14 mouse cellular contexts compared by ENCODE assay signal in the genomic region with DNA sequence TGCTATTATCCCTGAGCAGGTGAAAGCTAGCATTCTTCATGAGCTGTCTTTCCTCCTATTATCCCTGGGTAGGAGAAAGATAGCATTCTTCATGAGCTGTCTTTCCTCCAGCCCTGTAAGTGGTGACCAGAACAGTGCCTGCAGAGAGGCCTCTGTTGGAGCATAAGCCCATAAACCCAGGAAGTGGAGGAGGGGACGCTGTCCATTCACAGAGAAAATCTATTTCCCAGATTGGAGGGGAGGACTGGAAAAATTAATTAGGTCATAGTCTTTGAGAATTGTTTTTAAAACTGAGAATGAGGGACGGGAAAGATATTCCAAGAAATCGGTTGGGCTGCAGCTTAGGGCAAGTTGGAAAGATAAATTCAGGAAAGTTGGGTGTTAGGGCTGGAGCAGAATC. TPM values are rescaled to one million over a fixed set of nuclear protein-coding genes. Genes with fewer than 3 reads are reported as not detected.
DNase-seq lines count a peak whose midpoint lies in the region; ATAC-seq lines count a peak whose summit lies in the region.
"Had no signal": no experiment of that assay in that cellular context is flagged by ENCODE, and none has a peak within 500 bp of the region (broad histone marks: within the 10 kb centered on the region; RNA-seq: fewer than 3 reads in every experiment).

No protein-coding gene starts in this region.

- H3K4me3 ChIP-seq in heart, embryonic 11.5 days (ENCODE audit: low read depth, low read length) = no peak overlapping the region
- H3K4me3 ChIP-seq in lung, embryonic 16.5 days (ENCODE audit: low read length) = no peak overlapping the region
- H3K4me3 ChIP-seq in hindbrain, embryonic 15.5 days = no peak overlapping the region

- no peak for DNase-seq in heart, postnatal 36 days
- no peak for DNase-seq in lung, postnatal 36 days
- DNase-seq in skeletal muscle tissue, adult 2 months (ENCODE audit: low read depth, low spot score) = peak; percentile 18
- no peak for DNase-seq in left cerebral cortex, adult 18-20 months (ENCODE audit: low spot score in 2 of 2)
- no peak for DNase-seq in adrenal gland, adult (ENCODE audit: inconsistent age in 2 of 2, low spot score in 1 of 2)
- DNase-seq: cerebellum, postnatal 14 days; kidney, adult 11 months; right cerebral cortex, postnatal 14 days had no signal

- H3K9ac ChIP-seq in heart, embryonic 11.5 days (ENCODE audit: low read depth, low read length) = no peak overlapping the region
- H3K9ac ChIP-seq in lung, embryonic 16.5 days (ENCODE audit: low read length) = no peak overlapping the region
- no peak overlapping the region for H3K9ac ChIP-seq in hindbrain, embryonic 15.5 days

- H3K27me3 ChIP-seq in heart, embryonic 11.5 days (ENCODE audit: control insufficient read depth, insufficient read depth, low read length) = no peaks in the 10 kb centered on the region
- no peaks in the 10 kb centered on the region for H3K27me3 ChIP-seq in lung, embryonic 16.5 days (ENCODE audit: control insufficient read depth, insufficient read depth, low read depth, low read length)
- no peaks in the 10 kb centered on the region for H3K27me3 ChIP-seq in hindbrain, embryonic 15.5 days

- H3K4me2 ChIP-seq in heart, embryonic 11.5 days = peak overlapping the region; percentile 15; the same call in 1 of the 2 replicates
- H3K4me2 ChIP-seq in lung, embryonic 16.5 days (ENCODE audit: low read depth, low read length) = 0 out of 2 replicates have a peak overlapping the region, but pooled peaks have one; percentile 7
- H3K4me2 ChIP-seq in hindbrain, embryonic 15.5 days = no peak overlapping the region

- H3K36me3 ChIP-seq in heart, embryonic 11.5 days (ENCODE audit: control insufficient read depth, insufficient read depth, low read length) = no peaks in the 10 kb centered on the region
- no peaks in the 10 kb centered on the region for H3K36me3 ChIP-seq in lung, embryonic 16.5 days (ENCODE audit: control insufficient read depth, insufficient read depth, low read length)
- no peaks in the 10 kb centered on the region for H3K36me3 ChIP-seq in hindbrain, embryonic 15.5 days

- intact Hi-C loops in heart, postnatal 36 days (cut with DNase I) = loop anchor here (5.0 to 10.0 kb wide), 5 partner anchors 125 to 678 kb away; a partner anchor contains a TSS

- ATAC-seq in heart, embryonic 11.5 days (replicated peaks; ENCODE audit: insufficient number of reproducible peaks, low FRiP score, low TSS enrichment) = no peak
- no peak for ATAC-seq in lung, embryonic 16.5 days (ENCODE audit: low read depth)
- no peak for ATAC-seq in hindbrain, embryonic 15.5 days (ENCODE audit: low FRiP score, low read depth)

- H3K27ac ChIP-seq in heart, embryonic 11.5 days (ENCODE audit: low read depth, low read length) = peak overlapping the region; percentile 3; the same call in 1 of the 2 replicates
- H3K27ac ChIP-seq in lung, embryonic 16.5 days (ENCODE audit: low read length) = peak overlapping the region; percentile 62
- H3K27ac ChIP-seq in hindbrain, embryonic 15.5 days (replicated peaks) = 0 out of 2 replicates have a peak overlapping the region, but pooled peaks have one; percentile 84

- no peaks in the 10 kb centered on the region for H3K9me3 ChIP-seq in heart, embryonic 11.5 days (replicated peaks; ENCODE audit: control insufficient read depth, low read length)
- H3K9me3 ChIP-seq in lung, embryonic 16.5 days (ENCODE audit: control insufficient read depth, low read length) = no peaks in the 10 kb centered on the region
- no peaks in the 10 kb centered on the region for H3K9me3 ChIP-seq in hindbrain, embryonic 15.5 days

- 62% methylated on average over 3 of the region's 3 CpGs for WGBS in heart, embryonic 11.5 days (ENCODE audit: insufficient replicate concordance)
- 38% methylated on average over 3 of the region's 3 CpGs for WGBS in lung, embryonic 16.5 days
- 78% methylated on average over 3 of the region's 3 CpGs for WGBS in hindbrain, embryonic 15.5 days

- H3K4me1 ChIP-seq in heart, embryonic 11.5 days (ENCODE audit: control insufficient read depth, insufficient read depth, low read length) = peaks cover 11% of the 10 kb centered on the region
- H3K4me1 ChIP-seq in lung, embryonic 16.5 days (replicated peaks; ENCODE audit: control insufficient read depth, insufficient read depth, low read length) = peaks cover 12% of the 10 kb centered on the region
- peaks cover 17% of the 10 kb centered on the region for H3K4me1 ChIP-seq in hindbrain, embryonic 15.5 days (replicated peaks)

RNA-seq across cellular contexts. Expression of a gene that starts 24.3 kb away (rescaled TPM):
- 0.09 TPM in 1 of 2 replicates, not detected in the other for polyA plus RNA-seq in heart, embryonic 11.5 days (2014; fragmentation: Nextera tagmentation; extraction: Ambion mirVana)
- total RNA-seq in heart, postnatal 36 days (2021) = 1 to 10 TPM in 1 of 2 experiments, under 1 TPM in 1; 1.00 to 1.1 TPM
- polyA plus RNA-seq in lung, embryonic 16.5 days (2015; fragmentation: Nextera tagmentation; extraction: Ambion mirVana) = 0.25 and 0.49 TPM in 2 replicates
- not detected in 2 replicates for polyA plus RNA-seq in hindbrain, embryonic 15.5 days (2015; fragmentation: Nextera tagmentation; extraction: Ambion mirVana)
- total RNA-seq in left cerebral cortex, adult 18-20 months (2021) = not detected
- total RNA-seq: left cerebral cortex, adult 8-10 months had no signal
- polyA plus RNA-seq: neural tube, embryonic 11.5 days; testis, adult 2 months had no signal

Comparison
In these comparisons a context has a peak if more than half of its experiments do, and no peak if none do; other contexts are left out.
1. H3K27ac ChIP-seq: peak in every context shown above with its lines; median percentile 84 in hindbrain, embryonic 15.5 days; 62 in lung, embryonic 16.5 days; 3 in heart, embryonic 11.5 days.